Mouse (Mus musculus): ENCODE data around the gene Cdc5l. TPM values are rescaled to one million over a fixed set of nuclear protein-coding genes. Genes with fewer than 3 reads are reported as not detected.
A peak's percentile ranks its signal among the peaks of the same experiment; 100 is the strongest.

The Cdc5l gene
- polyA plus RNA-seq, 1 experiment from 2014 or later: 72.3 TPM

GRCm38 (mm10) chr17:45397541-45397940 lies 36.0 kb downstream of the Cdc5l start:
- Histone ChIP-seq H3K27me3 (ENCODE audit: control insufficient read depth, insufficient read depth, low read length) (no peaks in the 10 kb centered on the region), H3K36me3 (ENCODE audit: control insufficient read depth, insufficient read depth, low read length) (peaks cover 21% of the 10 kb centered on the region), H3K9ac (replicated peaks; ENCODE audit: low read depth, low read length) (no peak overlapping the region), H3K4me2 (replicated peaks; ENCODE audit: low read depth, low read length) (no peak overlapping the region), H3K9me3 (ENCODE audit: control insufficient read depth, low read depth, low read length) (no peaks in the 10 kb centered on the region), H3K4me1 (ENCODE audit: control insufficient read depth, insufficient read depth, low read length) (no peaks in the 10 kb centered on the region; the same call in 1 of the 2 replicates), H3K4me3 (ENCODE audit: low read depth, low read length) (no peak overlapping the region), H3K27ac (ENCODE audit: low read length) (no peak overlapping the region)
- ATAC-seq (ENCODE audit: insufficient number of reproducible peaks, insufficient read depth, low FRiP score, low read depth): no peak
- 70% methylated on average over 3 of the region's 3 CpGs for WGBS

- peaks cover 42% of the 10 kb centered on the region for H3K36me3 ChIP-seq (ENCODE audit: control insufficient read depth, insufficient read depth, low read length)
- no peak overlapping the region for H3K4me2 ChIP-seq (replicated peaks; ENCODE audit: low read depth, low read length)
- no peaks in the 10 kb centered on the region for H3K9me3 ChIP-seq (ENCODE audit: control insufficient read depth, low read depth, low read length)
- WGBS: 69% methylated on average over 9 of the region's 9 CpGs
- no peak overlapping the region for H3K9ac ChIP-seq (replicated peaks; ENCODE audit: low read depth, low read length)
- no peak overlapping the region for H3K4me3 ChIP-seq (ENCODE audit: low read depth, low read length)
- H3K27me3 ChIP-seq (ENCODE audit: control insufficient read depth, insufficient read depth, low read length): no peaks in the 10 kb centered on the region
- no peaks in the 10 kb centered on the region; the same call in 1 of the 2 replicates for H3K4me1 ChIP-seq (ENCODE audit: control insufficient read depth, insufficient read depth, low read length)
- no peak overlapping the region for H3K27ac ChIP-seq (ENCODE audit: low read length)
- no peak for ATAC-seq (ENCODE audit: insufficient number of reproducible peaks, insufficient read depth, low FRiP score, low read depth)
These were observed 38.9 kb downstream of the Cdc5l start for GRCm38 (mm10) chr17:45394612-45395011.

GRCm38 (mm10) chr17:45393765-45394164 lies 39.8 kb downstream of the Cdc5l start:
- Histone ChIP-seq H3K27me3 (ENCODE audit: control insufficient read depth, insufficient read depth, low read length) (no peaks in the 10 kb centered on the region), H3K9ac (replicated peaks; ENCODE audit: low read depth, low read length) (no peak overlapping the region), H3K27ac (ENCODE audit: low read length) (no peak overlapping the region), H3K9me3 (ENCODE audit: control insufficient read depth, low read depth, low read length) (no peaks in the 10 kb centered on the region), H3K4me2 (replicated peaks; ENCODE audit: low read depth, low read length) (no peak overlapping the region), H3K4me3 (ENCODE audit: low read depth, low read length) (no peak overlapping the region), H3K4me1 (ENCODE audit: control insufficient read depth, insufficient read depth, low read length) (no peaks in the 10 kb centered on the region), H3K36me3 (ENCODE audit: control insufficient read depth, insufficient read depth, low read length) (peaks cover 44% of the 10 kb centered on the region)
- ATAC-seq (ENCODE audit: insufficient number of reproducible peaks, insufficient read depth, low FRiP score, low read depth): no peak
- WGBS: 83% methylated on average over 3 of the region's 3 CpGs

GRCm38 (mm10) chr17:45389896-45390295 lies 43.6 kb downstream of the Cdc5l start:
- H3K9me3 ChIP-seq (ENCODE audit: control insufficient read depth, low read depth, low read length): no peaks in the 10 kb centered on the region
- H3K36me3 ChIP-seq (ENCODE audit: control insufficient read depth, insufficient read depth, low read length): peaks cover 47% of the 10 kb centered on the region
- ATAC-seq (ENCODE audit: insufficient number of reproducible peaks, insufficient read depth, low FRiP score, low read depth): no peak
- H3K9ac ChIP-seq (replicated peaks; ENCODE audit: low read depth, low read length): no peak overlapping the region
- H3K27me3 ChIP-seq (ENCODE audit: control insufficient read depth, insufficient read depth, low read length): no peaks in the 10 kb centered on the region
- 93% methylated on average over 5 of the region's 5 CpGs for WGBS
- no peak overlapping the region for H3K27ac ChIP-seq (ENCODE audit: low read length)
- H3K4me1 ChIP-seq (ENCODE audit: control insufficient read depth, insufficient read depth, low read length): no peaks in the 10 kb centered on the region
- H3K4me2 ChIP-seq (replicated peaks; ENCODE audit: low read depth, low read length): no peak overlapping the region
- H3K4me3 ChIP-seq (ENCODE audit: low read depth, low read length): no peak overlapping the region

- Histone ChIP-seq H3K36me3 (ENCODE audit: control insufficient read depth, insufficient read depth, low read length) (peaks cover 30% of the 10 kb centered on the region), H3K9me3 (ENCODE audit: control insufficient read depth, low read depth, low read length) (no peaks in the 10 kb centered on the region), H3K4me3 (ENCODE audit: low read depth, low read length) (no peak overlapping the region), H3K9ac (replicated peaks; ENCODE audit: low read depth, low read length) (no peak overlapping the region), H3K27ac (ENCODE audit: low read length) (no peak overlapping the region), H3K4me2 (replicated peaks; ENCODE audit: low read depth, low read length) (no peak overlapping the region), H3K4me1 (ENCODE audit: control insufficient read depth, insufficient read depth, low read length) (no peaks in the 10 kb centered on the region), H3K27me3 (ENCODE audit: control insufficient read depth, insufficient read depth, low read length) (no peaks in the 10 kb centered on the region)
- WGBS: 89% methylated on average over 7 of the region's 7 CpGs
- ATAC-seq (ENCODE audit: insufficient number of reproducible peaks, insufficient read depth, low FRiP score, low read depth): no peak
These were observed 46.6 kb downstream of the Cdc5l start for GRCm38 (mm10) chr17:45386986-45387385.

- Histone ChIP-seq H3K4me1 (ENCODE audit: control insufficient read depth, insufficient read depth, low read length) (no peaks in the 10 kb centered on the region), H3K27me3 (ENCODE audit: control insufficient read depth, insufficient read depth, low read length) (no peaks in the 10 kb centered on the region), H3K9ac (replicated peaks; ENCODE audit: low read depth, low read length) (no peak overlapping the region), H3K36me3 (ENCODE audit: control insufficient read depth, insufficient read depth, low read length) (peaks cover 5% of the 10 kb centered on the region; the same call in 1 of the 2 replicates), H3K4me3 (ENCODE audit: low read depth, low read length) (no peak overlapping the region), H3K27ac (ENCODE audit: low read length) (no peak overlapping the region), H3K9me3 (ENCODE audit: control insufficient read depth, low read depth, low read length) (no peaks in the 10 kb centered on the region), H3K4me2 (replicated peaks; ENCODE audit: low read depth, low read length) (no peak overlapping the region)
- no peak for ATAC-seq (ENCODE audit: insufficient number of reproducible peaks, insufficient read depth, low FRiP score, low read depth)
- whole genome bisulfite sequencing: 94% methylated on average over 3 of the region's 3 CpGs
These were observed 50.2 kb downstream of the Cdc5l start for GRCm38 (mm10) chr17:45383305-45383704.

- H3K4me2 ChIP-seq (replicated peaks; ENCODE audit: low read depth, low read length): no peak overlapping the region
- no peak for ATAC-seq (ENCODE audit: insufficient number of reproducible peaks, insufficient read depth, low FRiP score, low read depth)
- no peak overlapping the region for H3K9ac ChIP-seq (replicated peaks; ENCODE audit: low read depth, low read length)
- H3K27me3 ChIP-seq (ENCODE audit: control insufficient read depth, insufficient read depth, low read length): no peaks in the 10 kb centered on the region
- H3K4me3 ChIP-seq (ENCODE audit: low read depth, low read length): no peak overlapping the region
- no peaks in the 10 kb centered on the region for H3K4me1 ChIP-seq (ENCODE audit: control insufficient read depth, insufficient read depth, low read length)
- no peaks in the 10 kb centered on the region for H3K9me3 ChIP-seq (ENCODE audit: control insufficient read depth, low read depth, low read length)
- 86% methylated on average over 9 of the region's 9 CpGs for WGBS
- no peak overlapping the region for H3K27ac ChIP-seq (ENCODE audit: low read length)
- H3K36me3 ChIP-seq (ENCODE audit: control insufficient read depth, insufficient read depth, low read length): no peaks in the 10 kb centered on the region
These were observed 54.2 kb downstream of the Cdc5l start for GRCm38 (mm10) chr17:45379271-45379784.

- no peaks in the 10 kb centered on the region for H3K36me3 ChIP-seq (ENCODE audit: control insufficient read depth, insufficient read depth, low read length)
- no peak overlapping the region for H3K27ac ChIP-seq (ENCODE audit: low read length)
- no peak for ATAC-seq (ENCODE audit: insufficient number of reproducible peaks, insufficient read depth, low FRiP score, low read depth)
- no peak overlapping the region for H3K9ac ChIP-seq (replicated peaks; ENCODE audit: low read depth, low read length)
- no peaks in the 10 kb centered on the region for H3K4me1 ChIP-seq (ENCODE audit: control insufficient read depth, insufficient read depth, low read length)
- no peak overlapping the region for H3K4me2 ChIP-seq (replicated peaks; ENCODE audit: low read depth, low read length)
- no peak overlapping the region for H3K4me3 ChIP-seq (ENCODE audit: low read depth, low read length)
- no peaks in the 10 kb centered on the region for H3K9me3 ChIP-seq (ENCODE audit: control insufficient read depth, low read depth, low read length)
- 53% methylated on average over 5 of the region's 5 CpGs for WGBS
- H3K27me3 ChIP-seq (ENCODE audit: control insufficient read depth, insufficient read depth, low read length): no peaks in the 10 kb centered on the region
These were observed 56.2 kb downstream of the Cdc5l start for GRCm38 (mm10) chr17:45377323-45377722.

- peak; percentile 74; the same call in 1 of the 2 replicates for ATAC-seq (ENCODE audit: insufficient number of reproducible peaks, insufficient read depth, low FRiP score, low read depth)
- H3K27me3 ChIP-seq (ENCODE audit: control insufficient read depth, insufficient read depth, low read length): no peaks in the 10 kb centered on the region
- H3K36me3 ChIP-seq (ENCODE audit: control insufficient read depth, insufficient read depth, low read length): no peaks in the 10 kb centered on the region
- no peaks in the 10 kb centered on the region for H3K9me3 ChIP-seq (ENCODE audit: control insufficient read depth, low read depth, low read length)
- H3K4me1 ChIP-seq (ENCODE audit: control insufficient read depth, insufficient read depth, low read length): no peaks in the 10 kb centered on the region
- no peak overlapping the region for H3K27ac ChIP-seq (ENCODE audit: low read length)
- H3K9ac ChIP-seq (replicated peaks; ENCODE audit: low read depth, low read length): no peak overlapping the region
- peak overlapping the region; percentile 10; the same call in 1 of the 2 replicates for H3K4me2 ChIP-seq (replicated peaks; ENCODE audit: low read depth, low read length)
- WGBS: 32% methylated on average over 13 of the region's 13 CpGs
- no peak overlapping the region for H3K4me3 ChIP-seq (ENCODE audit: low read depth, low read length)
These were observed 59.4 kb downstream of the Cdc5l start for GRCm38 (mm10) chr17:45373987-45374608.
